Comparison of ENCODE assay signal across 7 mouse cellular contexts in the genomic region with DNA sequence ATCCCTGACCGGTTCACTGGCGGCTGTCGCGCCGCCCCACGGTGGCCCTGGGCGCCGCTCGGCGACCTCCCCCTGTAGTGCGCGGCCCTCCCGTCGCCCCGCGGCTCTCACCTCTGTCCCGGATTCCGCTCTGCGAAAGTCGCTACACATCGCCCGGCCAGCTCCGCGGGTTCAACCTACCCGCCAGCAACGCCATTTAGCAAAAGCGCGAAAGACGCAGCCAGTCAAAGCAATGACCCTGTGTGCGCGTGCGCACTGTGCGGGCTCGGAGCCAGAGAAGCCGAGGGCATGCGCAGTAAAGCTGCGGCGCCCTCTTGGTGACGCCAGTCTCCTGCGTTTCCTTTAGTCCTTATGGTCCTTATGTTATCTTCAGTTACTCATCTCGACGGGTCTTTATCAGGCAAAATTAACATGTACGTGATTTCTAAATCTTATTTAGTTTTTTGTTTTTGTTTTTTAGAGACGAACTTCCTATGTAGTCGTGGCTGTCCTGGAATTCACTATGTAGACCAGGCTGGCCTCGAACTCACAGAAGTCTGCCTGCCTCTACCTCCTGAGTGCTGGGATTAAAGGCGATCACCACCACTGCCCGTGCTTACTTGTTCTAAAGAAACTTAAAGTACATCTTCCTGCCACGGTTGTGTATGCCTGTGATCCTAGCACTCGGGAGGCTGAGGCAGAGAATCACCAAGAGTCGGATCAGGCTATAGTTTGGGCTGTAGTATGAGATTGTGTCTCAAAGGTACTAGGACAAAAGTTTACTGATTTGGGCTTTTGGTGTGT. TPM values are rescaled to one million over a fixed set of nuclear protein-coding genes. Genes with fewer than 3 reads are reported as not detected.
DNase-seq lines count a peak whose midpoint lies in the region; ATAC-seq lines count a peak whose summit lies in the region.

Xrcc2 (minus strand) TSS at position 259 of the 783 bp plus-strand sequence.

- H3K27me3 ChIP-seq in intestine, embryonic 16.5 days (replicated peaks; ENCODE audit: control insufficient read depth, insufficient read depth, low read length): no peaks in the 10 kb centered on the region
- no peaks in the 10 kb centered on the region for H3K27me3 ChIP-seq in midbrain, embryonic 11.5 days (ENCODE audit: control insufficient read depth, insufficient read depth, low read length)

- ATAC-seq in intestine, embryonic 16.5 days: peak; percentile 98
- peak; percentile 98 for ATAC-seq in midbrain, embryonic 11.5 days (ENCODE audit: low FRiP score)

- WGBS in intestine, embryonic 16.5 days: 7% methylated on average over 51 of the region's 51 CpGs
- WGBS in midbrain, embryonic 11.5 days: 8% methylated on average over 51 of the region's 51 CpGs

- peak within 1 kb of the TSS; percentile 66; the same call in 1 of the 2 replicates for H3K27ac ChIP-seq in intestine, embryonic 16.5 days (ENCODE audit: low read length)
- peak within 1 kb of the TSS; percentile 31; the same call in 1 of the 2 replicates for H3K27ac ChIP-seq in midbrain, embryonic 11.5 days (ENCODE audit: low read depth, low read length)

- peak within 1 kb of the TSS; percentile 92 for H3K4me3 ChIP-seq in intestine, embryonic 16.5 days (ENCODE audit: low read length)
- H3K4me3 ChIP-seq in midbrain, embryonic 11.5 days (ENCODE audit: low read depth, low read length): peak within 1 kb of the TSS; percentile 64

- H3K4me1 ChIP-seq in intestine, embryonic 16.5 days (ENCODE audit: control insufficient read depth, insufficient read depth, low read length): peaks cover 9% of the 10 kb centered on the region
- H3K4me1 ChIP-seq in midbrain, embryonic 11.5 days (ENCODE audit: control insufficient read depth, insufficient read depth, low read length): peaks cover 8% of the 10 kb centered on the region

- H3K36me3 ChIP-seq in intestine, embryonic 16.5 days (ENCODE audit: control insufficient read depth, insufficient read depth, low read length): no peaks in the 10 kb centered on the region
- H3K36me3 ChIP-seq in midbrain, embryonic 11.5 days (ENCODE audit: control insufficient read depth, insufficient read depth, low read length): no peaks in the 10 kb centered on the region

- H3K9me3 ChIP-seq in intestine, embryonic 16.5 days (ENCODE audit: control insufficient read depth, low read length): no peaks in the 10 kb centered on the region
- no peaks in the 10 kb centered on the region for H3K9me3 ChIP-seq in midbrain, embryonic 11.5 days (ENCODE audit: control insufficient read depth, low read length)

- peak within 1 kb of the TSS; percentile 89 for H3K9ac ChIP-seq in intestine, embryonic 16.5 days (ENCODE audit: low read depth, low read length)
- peak within 1 kb of the TSS; percentile 86 for H3K9ac ChIP-seq in midbrain, embryonic 11.5 days (ENCODE audit: low read length)

- DNase-seq in adrenal gland, adult 18-20 months (ENCODE audit: low spot score in 2 of 2): peak; percentile 95 to 96
- peak; percentile 98 for DNase-seq in embryo, embryonic 11 days
- DNase-seq in gastrocnemius, postnatal 36 days: peak; percentile 93 to 98
- DNase-seq in left cerebral cortex, postnatal 36 days (ENCODE audit: low spot score in 2 of 2): peak; percentile 96 to 97
- DNase-seq in midbrain, embryonic 11.5 days (ENCODE audit: low spot score, missing footprints): peak; percentile 100
- peak; percentile 94 for DNase-seq in skeletal muscle tissue, adult 2 months (ENCODE audit: low read depth, low spot score)

- intact Hi-C loops in gastrocnemius, postnatal 36 days (cut with DNase I): no loop called here
- intact Hi-C loops in left cerebral cortex, postnatal 36 days (cut with DNase I): no loop called here

- peak within 1 kb of the TSS; percentile 84 for H3K4me2 ChIP-seq in intestine, embryonic 16.5 days (ENCODE audit: low read depth, low read length)
- peak within 1 kb of the TSS; percentile 63 for H3K4me2 ChIP-seq in midbrain, embryonic 11.5 days

RNA-seq across cellular contexts. Expression of gene Xrcc2, which starts in this region (rescaled TPM):
- 1 to 10 TPM; 2.7 to 4.7 TPM for total RNA-seq in adrenal gland, adult 18-20 months (2021)
- total RNA-seq in gastrocnemius, postnatal 36 days (2021): 1 to 10 TPM; 2.5 to 2.9 TPM
- 4.3 and 4.4 TPM in 2 replicates for polyA plus RNA-seq in intestine, embryonic 16.5 days (2015; fragmentation: Nextera tagmentation; extraction: Ambion mirVana)
- total RNA-seq in left cerebral cortex, postnatal 36 days (2021): 1 to 10 TPM; 5.0 to 5.9 TPM
- 9.7 and 10.2 TPM in 2 replicates for polyA plus RNA-seq in midbrain, embryonic 11.5 days (2014; fragmentation: Nextera tagmentation; extraction: Ambion mirVana)

Comparison
In these comparisons a context has a peak if more than half of its experiments do, and no peak if none do; other contexts are left out.
1. Peak in every context shown above with its lines: DNase-seq, ATAC-seq, H3K4me3 ChIP-seq and H3K27ac ChIP-seq.